Mouse (Mus musculus) MEL-GATA-1-ER (cell line): ENCODE measurements around the gene Sypl2.

ENCODE experiments used
- DNase-seq: peaks from one replicate; pipeline ENCODE4 v3.0.0-alpha.2; 2012; ENCODE audit warnings: low read depth; ENCODE audit errors: extremely low read depth

Gene Sypl2

GRCm38 (mm10) chr3:108206731-108207375 lies 19.6 kb downstream of the Sypl2 start:
- DNase-seq: no peak

- DNase-seq: no peak
These were observed 20.8 kb downstream of the Sypl2 start for GRCm38 (mm10) chr3:108205601-108206000.

- DNase-seq: no peak
These were observed 22.0 kb downstream of the Sypl2 start for GRCm38 (mm10) chr3:108204470-108204869.

- DNase-seq: peak; percentile 41
These were observed 22.7 kb downstream of the Sypl2 start for GRCm38 (mm10) chr3:108203621-108204325.

- DNase-seq: no peak
These were observed 23.2 kb downstream of the Sypl2 start for GRCm38 (mm10) chr3:108203212-108203611.

- DNase-seq: no peak
These were observed 23.9 kb downstream of the Sypl2 start for GRCm38 (mm10) chr3:108202506-108202905.

- DNase-seq: peak; percentile 91
These were observed 25.8 kb downstream of the Sypl2 start, which contains the start of gene Cyb561d1 for GRCm38 (mm10) chr3:108200329-108201323. Gene Cyb561d1 (minus strand): TSS chr3:108201212.

GRCm38 (mm10) chr3:108199231-108199630 lies 27.2 kb downstream of the Sypl2 start:
- no peak for DNase-seq

- no peak for DNase-seq
These were observed 29.4 kb downstream of the Sypl2 start for GRCm38 (mm10) chr3:108197066-108197497.

GRCm38 (mm10) chr3:108195941-108196590 lies 30.4 kb downstream of the Sypl2 start:
- DNase-seq: no peak

GRCm38 (mm10) chr3:108195287-108195686 lies 31.2 kb downstream of the Sypl2 start:
- DNase-seq: no peak

GRCm38 (mm10) chr3:108193686-108194085 lies 32.8 kb downstream of the Sypl2 start:
- DNase-seq: no peak

GRCm38 (mm10) chr3:108189897-108190296 lies 36.6 kb downstream of the Sypl2 start:
- no peak for DNase-seq

GRCm38 (mm10) chr3:108188716-108189490 lies 37.5 kb downstream of the Sypl2 start:
- no peak for DNase-seq

- no peak for DNase-seq
These were observed 39.2 kb downstream of the Sypl2 start for GRCm38 (mm10) chr3:108187111-108187795.

GRCm38 (mm10) chr3:108186098-108187047 lies 40.1 kb downstream of the Sypl2 start, which contains the start of gene Amigo1:
Gene Amigo1 (plus strand): TSS chr3:108186335.
- no peak for DNase-seq

GRCm38 (mm10) chr3:108185460-108186097 lies 40.9 kb downstream of the Sypl2 start:
- DNase-seq: peak; percentile 34

- no peak for DNase-seq
These were observed 41.7 kb downstream of the Sypl2 start for GRCm38 (mm10) chr3:108184742-108185141.
